Mouse (Mus musculus) bone marrow macrophage, adult 2 months (primary cell): ENCODE measurements around the gene Zfp653.

Experiments
- CTCF ChIP-seq: IDR thresholded peaks from 2 replicates; pipeline ENCODE4 v1.5.1; 2012; ENCODE audit warnings: low read depth, mild to moderate bottlenecking, low read length, moderate library complexity
- POLR2A ChIP-seq: IDR thresholded peaks from 2 replicates; pipeline ENCODE4 v1.6.1; 2012; ENCODE audit warnings: mild to moderate bottlenecking, low read depth, low read length, borderline replicate concordance

GRCm38 (mm10) chr9:22098993-22099696 lies 28.0 kb upstream of the Zfp653 start, which contains the start of gene Cnn1:
- no peak for TF ChIP-seq CTCF
- no peak for TF ChIP-seq POLR2A
